Mouse (Mus musculus) spleen, postnatal 14 days (tissue): ENCODE results near the gene H2-M9.

Experiments
- DNase-seq, 2 experiments: peaks; one replicate each; pipeline ENCODE4 v3.0.0; 2021 to 2022; ENCODE audit warnings: low spot score in 2 of 2

The H2-M9 gene

GRCm38 (mm10) chr17:36642566-36642965 is at the start of gene H2-M9:
Gene H2-M9 (minus strand): TSS chr17:36642666.
- no peak for DNase-seq

DNA sequence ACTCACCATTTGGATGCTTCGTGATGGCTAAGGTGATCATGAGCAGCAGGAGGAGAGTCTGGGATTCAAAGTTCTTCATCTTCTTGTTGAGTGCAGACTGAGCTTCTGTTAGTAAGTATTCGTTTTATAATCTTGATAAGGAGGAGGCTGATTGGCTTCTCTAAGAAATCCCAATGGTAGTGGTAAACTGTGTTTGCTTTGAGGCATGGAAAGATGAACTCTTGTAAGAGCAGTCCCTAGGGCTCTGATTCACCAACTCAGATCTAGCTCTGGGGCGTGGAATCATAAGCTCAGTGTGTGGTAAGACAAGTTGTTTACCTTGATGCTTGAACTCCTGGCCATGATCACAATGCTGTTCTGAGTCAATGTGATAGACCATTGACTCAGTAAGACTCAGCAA is 29.7 kb upstream of the H2-M9 start, which contains the start of gene H2-M1:
H2-M1 (minus strand) TSS at position 101 of the 400 bp plus-strand sequence.
- DNase-seq = no peak
